Mouse (Mus musculus) right cerebral cortex, adult 18-20 months (tissue): ENCODE results near the gene Filip1l.

Experiments used
- DNase-seq: peaks from one replicate; pipeline ENCODE4 v3.0.0; 2022; ENCODE audit warnings: mixed read lengths

Gene Filip1l

GRCm38 (mm10) chr16:57546355-57546754, 193.5 kb downstream of the Filip1l start:
- no peak for DNase-seq

DNA sequence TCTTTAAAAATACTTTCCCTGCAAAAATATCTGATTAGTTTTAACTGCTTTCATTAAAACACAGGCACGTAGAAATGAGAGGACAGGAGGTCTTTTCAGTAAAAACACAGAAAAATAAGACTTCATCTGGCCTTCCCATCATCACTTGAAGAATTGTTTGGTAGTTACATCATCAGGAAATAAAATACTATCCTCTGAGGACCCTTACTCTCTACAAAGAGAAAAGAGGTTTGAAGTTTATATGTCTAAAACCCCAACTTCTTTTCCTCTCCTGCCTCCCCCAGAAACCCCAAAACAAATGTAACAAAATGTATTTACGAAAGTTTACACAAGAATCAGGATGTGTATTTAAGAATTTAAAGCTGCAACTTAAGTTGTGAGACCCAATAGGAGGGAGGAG, 195.7 kb downstream of the Filip1l start:
- DNase-seq: no peak

- DNase-seq: peak; percentile 58
These were observed 196.5 kb downstream of the Filip1l start for GRCm38 (mm10) chr16:57549061-57550037.

DNA sequence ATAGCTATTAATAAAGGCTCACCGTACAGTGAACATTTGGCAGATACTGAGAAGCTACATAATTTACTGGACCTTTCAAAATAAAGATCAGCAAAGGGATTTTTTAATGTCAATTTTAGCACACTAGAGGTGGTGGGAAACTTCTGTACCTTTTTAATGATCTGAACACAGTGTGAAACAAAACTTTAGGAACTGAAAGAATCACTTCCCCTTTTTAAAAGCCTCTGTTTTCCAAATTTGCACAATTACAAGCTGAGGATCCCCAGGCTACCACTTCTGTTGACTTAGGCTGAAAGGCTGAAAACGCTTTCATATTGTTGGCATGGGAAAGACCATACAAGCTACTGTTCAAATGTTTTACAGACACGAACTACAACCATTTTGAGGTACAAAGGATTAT, 197.2 kb downstream of the Filip1l start:
- no peak for DNase-seq

DNA sequence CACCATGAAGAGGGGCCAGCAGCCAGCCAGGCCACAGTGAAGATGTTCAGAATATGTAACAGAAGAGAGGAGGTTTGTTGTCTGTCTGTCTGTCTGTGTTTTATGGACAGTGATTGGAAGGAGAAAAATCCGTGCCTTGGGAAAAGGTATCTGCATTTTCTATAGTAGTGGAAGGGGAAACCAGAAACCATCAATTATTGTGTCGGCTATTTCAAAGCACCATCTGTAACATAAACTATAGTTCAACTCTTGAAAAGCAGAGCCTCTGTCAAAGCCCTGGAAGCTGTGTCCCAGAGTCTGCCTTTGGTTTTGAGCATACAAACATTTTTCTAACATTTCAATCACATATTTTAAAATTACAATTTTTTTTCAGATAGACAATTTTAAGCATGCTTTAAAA, 197.9 kb downstream of the Filip1l start:
- no peak for DNase-seq

GRCm38 (mm10) chr16:57551617-57552016, 198.7 kb downstream of the Filip1l start:
- no peak for DNase-seq

DNA sequence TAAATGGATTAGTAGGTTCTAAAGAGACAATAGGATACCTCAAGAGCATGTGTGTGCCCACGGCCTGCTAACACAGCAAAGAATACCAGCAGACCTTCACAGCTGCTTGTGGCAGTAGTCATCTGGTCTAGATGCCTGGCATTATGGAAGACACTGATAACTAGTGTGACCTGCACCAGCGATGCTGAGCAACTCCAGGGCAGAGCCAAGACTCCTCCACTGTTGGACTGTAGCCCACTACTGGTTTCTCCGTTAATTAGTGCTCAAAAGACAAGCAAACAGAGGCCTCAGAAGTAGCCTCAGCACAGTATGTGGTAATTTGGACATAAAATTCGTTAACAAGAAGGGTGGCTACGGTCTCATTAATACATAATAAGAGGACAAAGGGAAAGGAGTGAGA, 199.8 kb downstream of the Filip1l start:
- DNase-seq: no peak

GRCm38 (mm10) chr16:57553235-57553634, 200.3 kb downstream of the Filip1l start:
- DNase-seq: no peak

- DNase-seq: no peak
These were observed 202.1 kb downstream of the Filip1l start for GRCm38 (mm10) chr16:57554886-57555400.

GRCm38 (mm10) chr16:57555667-57556066, 202.8 kb downstream of the Filip1l start:
- DNase-seq: no peak

GRCm38 (mm10) chr16:57556244-57556643, 203.4 kb downstream of the Filip1l start:
- no peak for DNase-seq

DNA sequence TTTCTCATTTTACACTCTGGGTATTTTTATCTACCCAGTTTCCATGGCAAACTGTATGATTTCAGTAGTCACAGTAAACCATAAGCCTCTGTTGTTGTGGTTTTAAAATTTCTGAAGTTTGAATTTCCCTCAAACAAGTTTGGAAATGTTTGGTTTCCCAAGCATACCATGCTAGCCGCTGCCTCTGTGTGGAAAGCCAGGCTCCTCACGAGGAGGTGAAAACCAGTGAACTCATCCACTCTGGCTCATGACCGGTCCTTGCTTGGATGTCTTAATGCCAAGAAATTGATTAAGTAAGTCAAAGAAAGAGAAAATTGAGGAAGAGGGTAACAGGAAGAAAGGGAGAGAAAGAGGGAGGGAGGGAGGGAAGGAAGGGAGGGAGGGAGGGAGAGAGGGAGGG, 205.4 kb downstream of the Filip1l start:
- no peak for DNase-seq

DNA sequence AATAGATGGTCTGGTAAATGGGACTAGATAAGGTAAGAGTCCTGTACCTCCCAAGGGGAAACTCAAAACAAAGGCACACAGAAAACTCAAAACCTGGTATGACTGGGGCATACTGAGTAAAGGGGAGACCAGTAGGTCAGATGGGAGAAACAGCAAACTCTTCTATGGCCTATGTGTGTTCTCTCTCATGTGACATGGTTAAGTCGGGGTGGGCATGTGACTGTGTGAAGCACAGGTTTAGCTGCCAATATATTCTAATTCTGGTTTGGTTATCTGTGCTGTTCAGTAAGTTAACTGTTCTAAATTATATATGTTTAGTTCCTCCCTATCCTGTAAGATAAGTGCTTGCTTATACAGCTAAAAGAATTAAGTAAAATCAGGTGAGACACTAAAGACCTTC, 207.3 kb downstream of the Filip1l start:
- no peak for DNase-seq

DNA sequence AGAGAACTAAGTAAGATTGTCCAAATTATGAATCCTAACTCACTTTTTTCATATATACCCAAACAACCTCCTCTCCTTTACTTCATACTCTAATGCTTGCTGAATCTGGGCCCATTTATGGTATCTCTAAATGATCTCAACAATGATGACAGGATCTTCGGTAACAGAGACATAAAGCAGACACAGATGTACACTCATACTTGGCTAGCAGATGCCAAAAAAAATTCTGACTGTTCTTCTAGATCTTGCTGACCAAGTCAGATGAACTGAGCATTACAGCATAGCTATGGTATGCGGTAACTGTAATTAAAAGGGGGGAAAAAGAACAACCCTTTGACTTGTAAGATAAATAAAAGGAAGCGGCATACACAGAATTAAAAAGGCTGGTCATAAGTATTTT, 210.6 kb downstream of the Filip1l start:
- no peak for DNase-seq

DNA sequence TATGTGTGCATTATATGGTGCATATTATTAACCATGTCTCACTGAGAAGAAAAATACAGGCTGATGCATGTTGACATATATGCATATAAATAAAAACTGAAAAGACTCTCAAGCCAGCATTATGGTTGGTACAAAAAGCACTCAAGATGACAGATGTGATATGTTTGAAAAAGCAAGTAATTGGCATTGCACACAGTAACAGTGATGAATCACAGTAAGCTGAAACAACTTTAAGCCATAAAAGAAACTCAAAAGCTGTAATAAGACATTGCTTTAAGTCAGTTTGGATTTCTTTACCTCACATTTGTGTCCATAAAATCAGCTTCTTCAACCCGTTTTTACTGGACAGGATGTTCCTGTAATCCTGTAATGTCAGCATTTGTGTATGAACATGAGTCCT, 211.9 kb downstream of the Filip1l start:
- no peak for DNase-seq

GRCm38 (mm10) chr16:57566215-57566614, 213.3 kb downstream of the Filip1l start:
- no peak for DNase-seq

DNA sequence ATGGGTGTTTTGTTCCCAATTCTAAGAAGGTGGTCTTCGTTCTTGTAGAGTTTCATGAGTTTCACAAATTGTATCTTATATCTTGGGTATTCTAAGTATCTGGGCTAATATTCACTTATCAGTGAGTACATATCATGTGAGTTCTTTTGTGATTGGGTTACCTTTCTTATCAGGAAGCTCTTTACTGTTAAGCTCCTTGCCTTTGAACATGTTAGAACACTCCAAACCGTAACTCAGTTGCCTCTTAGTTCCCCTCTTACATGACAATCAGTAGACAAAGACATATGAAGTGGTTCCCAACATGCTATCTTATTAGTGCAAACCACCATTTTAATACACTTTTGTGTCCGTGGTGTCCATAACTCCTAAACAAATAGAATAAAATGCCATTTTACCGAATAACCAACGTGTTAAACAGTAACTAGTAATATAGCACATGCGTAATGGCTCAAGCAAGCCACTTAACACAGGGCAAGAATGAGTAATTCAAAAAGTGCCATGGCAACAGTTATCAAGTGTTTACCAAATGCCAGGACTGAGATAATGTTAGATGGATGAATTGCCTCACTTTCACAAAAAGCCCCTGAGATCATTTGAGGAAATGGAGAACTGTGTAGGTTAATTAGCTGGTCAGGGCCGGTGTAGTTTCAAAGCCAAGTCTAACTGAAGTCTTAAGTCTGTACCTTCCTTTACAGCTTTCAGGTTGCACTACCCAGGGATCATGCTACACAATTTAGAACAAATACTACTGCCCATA, 215.9 kb downstream of the Filip1l start:
- DNase-seq: no peak

DNA sequence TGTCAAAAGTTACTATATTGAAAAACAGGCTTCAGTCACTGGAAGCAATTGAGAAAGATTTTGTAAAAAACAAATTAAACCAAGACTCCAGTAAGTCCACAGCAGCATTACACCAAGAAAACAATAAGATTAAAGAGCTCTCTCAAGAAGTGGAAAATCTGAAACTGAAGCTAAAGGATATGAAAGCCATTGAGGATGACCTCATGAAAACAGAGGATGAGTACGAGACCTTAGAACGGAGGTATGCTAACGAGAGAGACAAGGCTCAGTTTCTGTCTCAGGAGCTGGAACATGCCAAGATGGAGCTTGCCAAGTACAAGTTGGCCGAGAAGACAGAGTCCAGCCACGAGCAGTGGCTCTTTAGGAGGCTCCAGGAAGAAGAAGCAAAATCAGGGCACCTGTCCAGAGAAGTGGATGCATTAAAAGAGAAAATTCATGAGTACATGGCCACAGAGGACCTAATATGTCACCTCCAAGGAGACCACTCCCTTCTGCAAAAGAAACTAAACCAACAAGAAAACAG, 218.0 kb downstream of the Filip1l start:
- no peak for DNase-seq

- no peak for DNase-seq
These were observed 220.9 kb downstream of the Filip1l start for GRCm38 (mm10) chr16:57573831-57574230.

DNA sequence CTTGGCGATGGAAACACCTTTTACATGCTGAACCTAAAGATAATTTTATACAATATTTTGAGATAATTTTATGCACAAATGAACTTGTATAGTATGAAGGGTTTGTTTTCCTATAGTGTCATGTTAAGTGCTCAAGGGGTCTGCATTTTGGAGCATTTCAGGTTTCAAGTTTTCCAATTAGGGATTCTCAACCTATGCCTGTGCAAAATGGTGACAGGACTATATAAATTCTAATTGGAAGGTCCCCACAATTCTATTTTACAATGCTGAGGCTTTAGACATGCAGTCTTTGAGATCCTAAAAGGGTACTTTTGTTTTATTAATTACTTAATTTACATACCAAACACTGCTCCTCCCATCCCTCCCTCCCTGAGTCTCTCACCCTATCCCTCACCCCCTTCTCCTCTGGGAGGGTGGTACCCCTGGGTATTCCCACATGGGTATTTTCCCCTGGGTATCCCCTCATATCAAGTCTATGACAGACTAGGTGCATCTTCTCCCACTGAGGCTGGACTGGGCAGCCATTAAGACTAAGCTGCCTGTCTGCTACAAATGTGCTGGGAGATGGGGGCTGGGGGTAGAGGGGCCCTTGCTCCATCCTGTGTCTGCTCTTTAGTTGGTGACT, 223.0 kb downstream of the Filip1l start:
- no peak for DNase-seq

DNA sequence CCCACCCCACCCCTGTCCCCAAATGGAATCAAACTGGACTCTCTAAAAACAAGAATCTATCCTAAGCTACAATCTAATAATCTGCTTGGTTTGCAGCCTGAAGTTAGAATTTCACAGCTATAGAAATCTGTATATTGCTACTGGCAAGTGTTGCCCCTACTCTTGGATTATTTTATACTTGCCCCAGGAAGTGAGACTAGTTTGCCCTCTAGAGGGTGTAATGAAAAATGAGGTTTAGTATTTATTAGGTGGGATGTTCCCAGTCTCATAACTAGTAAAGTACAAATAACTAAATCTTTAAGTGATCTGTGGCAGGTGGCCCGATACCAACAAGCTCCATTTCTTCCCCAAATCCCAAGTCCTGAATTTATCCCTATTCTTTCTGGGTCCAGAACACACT, 224.6 kb downstream of the Filip1l start:
- DNase-seq: no peak

GRCm38 (mm10) chr16:57580041-57580440, 227.1 kb downstream of the Filip1l start:
- DNase-seq: no peak

DNA sequence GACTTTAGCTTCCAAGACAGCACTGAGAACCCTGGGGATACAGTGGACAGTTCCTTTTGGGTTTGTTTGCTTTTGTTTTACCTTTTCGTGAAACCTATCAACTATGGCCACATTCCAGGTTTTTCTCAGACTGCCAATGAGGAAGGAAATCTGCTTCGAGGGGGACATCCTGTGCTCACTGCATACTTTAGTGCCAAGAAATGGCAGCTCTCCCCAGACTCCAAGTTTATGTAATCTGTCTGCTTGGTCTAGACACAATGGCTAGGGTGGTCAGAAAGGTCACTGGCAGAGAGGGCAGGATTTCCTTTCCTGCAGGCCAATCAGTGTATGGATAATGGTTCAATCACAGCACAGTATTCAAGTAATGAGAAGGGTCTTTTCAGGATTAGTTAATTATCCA, 229.1 kb downstream of the Filip1l start:
- DNase-seq: no peak
